Mouse (Mus musculus): ENCODE measurements around the gene Cacna2d3. TPM values are rescaled to one million over a fixed set of nuclear protein-coding genes. Genes with fewer than 3 reads are reported as not detected.

Gene Cacna2d3
- polyA plus RNA-seq, 1 experiment from 2014 or later, result 1.3 TPM

GRCm38 (mm10) chr14:29111666-29112065, 610.0 kb downstream of the Cacna2d3 start:
- Histone ChIP-seq H3K9ac (ENCODE audit: low read length) (no peak overlapping the region), H3K9me3 (ENCODE audit: control insufficient read depth, low read length) (no peaks in the 10 kb centered on the region), H3K36me3 (ENCODE audit: control insufficient read depth, insufficient read depth, low read length) (no peaks in the 10 kb centered on the region), H3K4me1 (ENCODE audit: control insufficient read depth in 2 of 2, insufficient read depth in 2 of 2, low read length in 2 of 2) (no peaks in the 10 kb centered on the region), H3K27ac (replicated peaks in 1 of 2; ENCODE audit: control insufficient read depth in 1 of 2, insufficient read depth in 1 of 2, low read depth in 2 of 2, low read length in 2 of 2) (no peak overlapping the region), H3K4me2 (ENCODE audit: low read length) (no peak overlapping the region), H3K4me3 (ENCODE audit: control insufficient read depth in 1 of 2, insufficient read depth in 1 of 2, low read depth in 1 of 2, low read length in 2 of 2) (no peak overlapping the region), H3K27me3 (ENCODE audit: control insufficient read depth, insufficient read depth, low read length) (no peaks in the 10 kb centered on the region)
- ATAC-seq (ENCODE audit: insufficient number of reproducible peaks, insufficient read depth, low FRiP score, low read depth), result no peak
- WGBS, result 84% methylated on average over 6 of the region's 6 CpGs

GRCm38 (mm10) chr14:29110351-29111091, 611.1 kb downstream of the Cacna2d3 start:
- Histone ChIP-seq H3K36me3 (ENCODE audit: control insufficient read depth, insufficient read depth, low read length) (no peaks in the 10 kb centered on the region), H3K27me3 (ENCODE audit: control insufficient read depth, insufficient read depth, low read length) (no peaks in the 10 kb centered on the region), H3K9me3 (ENCODE audit: control insufficient read depth, low read length) (no peaks in the 10 kb centered on the region), H3K27ac (replicated peaks in 1 of 2; ENCODE audit: control insufficient read depth in 1 of 2, insufficient read depth in 1 of 2, low read depth in 2 of 2, low read length in 2 of 2) (no peak overlapping the region), H3K4me2 (ENCODE audit: low read length) (no peak overlapping the region), H3K9ac (ENCODE audit: low read length) (no peak overlapping the region), H3K4me3 (ENCODE audit: control insufficient read depth in 1 of 2, insufficient read depth in 1 of 2, low read depth in 1 of 2, low read length in 2 of 2) (no peak overlapping the region), H3K4me1 (ENCODE audit: control insufficient read depth in 2 of 2, insufficient read depth in 2 of 2, low read length in 2 of 2) (no peaks in the 10 kb centered on the region)
- ATAC-seq (ENCODE audit: insufficient number of reproducible peaks, insufficient read depth, low FRiP score, low read depth), result no peak
- WGBS, result 67% methylated on average over 9 of the region's 9 CpGs

DNA sequence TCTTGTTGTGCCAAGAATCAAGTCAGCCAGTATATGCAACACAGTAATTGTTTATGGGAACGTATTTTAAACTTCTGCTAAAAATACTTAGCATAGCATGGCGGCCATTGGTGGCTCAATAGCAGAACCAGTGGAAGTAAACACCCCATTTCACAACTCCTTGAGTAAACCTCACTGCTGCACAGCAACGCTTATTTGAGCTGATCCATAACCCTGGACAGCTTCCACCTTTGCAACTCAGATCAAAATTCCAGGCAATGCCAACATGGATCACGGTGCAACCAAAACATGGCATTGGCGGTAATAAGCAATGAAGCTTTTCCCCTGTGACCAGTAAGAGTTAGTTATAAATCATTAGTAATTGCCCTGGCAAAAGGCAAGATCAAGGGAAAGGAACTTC, 614.2 kb downstream of the Cacna2d3 start:
- H3K4me2 ChIP-seq (ENCODE audit: low read length), result no peak overlapping the region

GRCm38 (mm10) chr14:29097776-29098175, 623.9 kb downstream of the Cacna2d3 start:
- Histone ChIP-seq H3K4me1 (ENCODE audit: control insufficient read depth in 2 of 2, insufficient read depth in 2 of 2, low read length in 2 of 2) (peaks cover 0 to 3% of the 10 kb centered on the region in 2 experiments; a peak in 1 of 4 replicates), H3K9me3 (ENCODE audit: control insufficient read depth, low read length) (no peaks in the 10 kb centered on the region), H3K9ac (ENCODE audit: low read length) (no peak overlapping the region), H3K27me3 (ENCODE audit: control insufficient read depth, insufficient read depth, low read length) (no peaks in the 10 kb centered on the region), H3K27ac (replicated peaks in 1 of 2; ENCODE audit: control insufficient read depth in 1 of 2, insufficient read depth in 1 of 2, low read depth in 2 of 2, low read length in 2 of 2) (no peak overlapping the region), H3K4me3 (ENCODE audit: control insufficient read depth in 1 of 2, insufficient read depth in 1 of 2, low read depth in 1 of 2, low read length in 2 of 2) (no peak overlapping the region), H3K4me2 (ENCODE audit: low read length) (no peak overlapping the region), H3K36me3 (ENCODE audit: control insufficient read depth, insufficient read depth, low read length) (no peaks in the 10 kb centered on the region)
- no peak for ATAC-seq (ENCODE audit: insufficient number of reproducible peaks, insufficient read depth, low FRiP score, low read depth)
- WGBS, result 76% methylated on average over 12 of the region's 12 CpGs

More for the DNA sequence above, 614.2 kb downstream of the Cacna2d3 start:
- Histone ChIP-seq H3K27ac (replicated peaks in 1 of 2; ENCODE audit: control insufficient read depth in 1 of 2, insufficient read depth in 1 of 2, low read depth in 2 of 2, low read length in 2 of 2) (no peak overlapping the region), H3K27me3 (ENCODE audit: control insufficient read depth, insufficient read depth, low read length) (no peaks in the 10 kb centered on the region), H3K9me3 (ENCODE audit: control insufficient read depth, low read length) (no peaks in the 10 kb centered on the region), H3K4me1 (ENCODE audit: control insufficient read depth in 2 of 2, insufficient read depth in 2 of 2, low read length in 2 of 2) (no peaks in the 10 kb centered on the region), H3K9ac (ENCODE audit: low read length) (no peak overlapping the region), H3K36me3 (ENCODE audit: control insufficient read depth, insufficient read depth, low read length) (no peaks in the 10 kb centered on the region), H3K4me3 (ENCODE audit: control insufficient read depth in 1 of 2, insufficient read depth in 1 of 2, low read depth in 1 of 2, low read length in 2 of 2) (no peak overlapping the region)
- no peak for ATAC-seq (ENCODE audit: insufficient number of reproducible peaks, insufficient read depth, low FRiP score, low read depth)
- whole genome bisulfite sequencing, result 80% methylated on average over 5 of the region's 5 CpGs

- no peak for ATAC-seq (ENCODE audit: insufficient number of reproducible peaks, insufficient read depth, low FRiP score, low read depth)
- 90% methylated on average over 5 of the region's 5 CpGs for WGBS
- no peak overlapping the region for H3K4me2 ChIP-seq (ENCODE audit: low read length)
These were observed 626.2 kb downstream of the Cacna2d3 start for GRCm38 (mm10) chr14:29095431-29095830.

GRCm38 (mm10) chr14:29090074-29090473, 631.6 kb downstream of the Cacna2d3 start:
- 7% methylated on average over 5 of the region's 5 CpGs for WGBS
- H3K9ac ChIP-seq (ENCODE audit: low read length), result no peak overlapping the region
- no peak overlapping the region for H3K27ac ChIP-seq (replicated peaks in 1 of 2; ENCODE audit: control insufficient read depth in 1 of 2, insufficient read depth in 1 of 2, low read depth in 2 of 2, low read length in 2 of 2)
- ATAC-seq (ENCODE audit: insufficient number of reproducible peaks, insufficient read depth, low FRiP score, low read depth), result no peak
- H3K4me3 ChIP-seq (ENCODE audit: control insufficient read depth in 1 of 2, insufficient read depth in 1 of 2, low read depth in 1 of 2, low read length in 2 of 2), result no peak overlapping the region
- no peaks in the 10 kb centered on the region for H3K27me3 ChIP-seq (ENCODE audit: control insufficient read depth, insufficient read depth, low read length)
- H3K9me3 ChIP-seq (ENCODE audit: control insufficient read depth, low read length), result no peaks in the 10 kb centered on the region
- H3K4me2 ChIP-seq (ENCODE audit: low read length), result no peak overlapping the region
- peaks cover 0 to 3% of the 10 kb centered on the region in 2 experiments; a peak in 1 of 4 replicates for H3K4me1 ChIP-seq (ENCODE audit: control insufficient read depth in 2 of 2, insufficient read depth in 2 of 2, low read length in 2 of 2)
- no peaks in the 10 kb centered on the region for H3K36me3 ChIP-seq (ENCODE audit: control insufficient read depth, insufficient read depth, low read length)

More at GRCm38 (mm10) chr14:29095431-29095830, 626.2 kb downstream of the Cacna2d3 start:
- Histone ChIP-seq H3K36me3 (ENCODE audit: control insufficient read depth, insufficient read depth, low read length) (no peaks in the 10 kb centered on the region), H3K4me3 (ENCODE audit: control insufficient read depth in 1 of 2, insufficient read depth in 1 of 2, low read depth in 1 of 2, low read length in 2 of 2) (no peak overlapping the region), H3K9ac (ENCODE audit: low read length) (no peak overlapping the region), H3K4me1 (ENCODE audit: control insufficient read depth in 2 of 2, insufficient read depth in 2 of 2, low read length in 2 of 2) (peaks cover 0 to 3% of the 10 kb centered on the region in 2 experiments; a peak in 1 of 4 replicates), H3K27me3 (ENCODE audit: control insufficient read depth, insufficient read depth, low read length) (no peaks in the 10 kb centered on the region), H3K27ac (replicated peaks in 1 of 2; ENCODE audit: control insufficient read depth in 1 of 2, insufficient read depth in 1 of 2, low read depth in 2 of 2, low read length in 2 of 2) (no peak overlapping the region), H3K9me3 (ENCODE audit: control insufficient read depth, low read length) (no peaks in the 10 kb centered on the region)

- H3K27me3 ChIP-seq (ENCODE audit: control insufficient read depth, insufficient read depth, low read length), result no peaks in the 10 kb centered on the region
- H3K4me3 ChIP-seq (ENCODE audit: control insufficient read depth in 1 of 2, insufficient read depth in 1 of 2, low read depth in 1 of 2, low read length in 2 of 2), result no peak overlapping the region
- H3K27ac ChIP-seq (replicated peaks in 1 of 2; ENCODE audit: control insufficient read depth in 1 of 2, insufficient read depth in 1 of 2, low read depth in 2 of 2, low read length in 2 of 2), result no peak overlapping the region
- no peak for ATAC-seq (ENCODE audit: insufficient number of reproducible peaks, insufficient read depth, low FRiP score, low read depth)
- H3K4me2 ChIP-seq (ENCODE audit: low read length), result no peak overlapping the region
- WGBS, result 22% methylated on average over 4 of the region's 4 CpGs
- H3K9ac ChIP-seq (ENCODE audit: low read length), result no peak overlapping the region
- no peaks in the 10 kb centered on the region for H3K36me3 ChIP-seq (ENCODE audit: control insufficient read depth, insufficient read depth, low read length)
- no peaks in the 10 kb centered on the region for H3K9me3 ChIP-seq (ENCODE audit: control insufficient read depth, low read length)
- H3K4me1 ChIP-seq (ENCODE audit: control insufficient read depth in 2 of 2, insufficient read depth in 2 of 2, low read length in 2 of 2), result no peaks in the 10 kb centered on the region
These were observed 635.1 kb downstream of the Cacna2d3 start for GRCm38 (mm10) chr14:29086528-29086927.
